Mouse (Mus musculus) heart, adult 2 months (tissue): ENCODE data around the gene P2rx4.

Experiments used
- CTCF ChIP-seq: fragments of 200-600 bp; IDR thresholded peaks from 2 replicates; pipeline ENCODE4 v1.8.1; 2022; ENCODE audit warnings: antibody characterized with exemption, mild to moderate bottlenecking, moderate library complexity
- EP300 ChIP-seq: fragments of 200-500 bp; IDR thresholded peaks from 2 replicates; pipeline ENCODE4 v1.6.1; 2011; ENCODE audit warnings: low read depth, low read length, control low read depth; ENCODE audit not compliant: insufficient read depth
- POLR2A ChIP-seq: fragments of 200-500 bp; IDR thresholded peaks from 2 replicates; pipeline ENCODE4 v1.6.1; 2011; ENCODE audit warnings: mild to moderate bottlenecking, low read depth, low read length, control low read depth; ENCODE audit not compliant: insufficient read depth

GRCm38 (mm10) chr5:122662501-122662900 lies 44.8 kb upstream of the P2rx4 start:
- TF ChIP-seq CTCF (no peak), EP300 (no peak), POLR2A (no peak)
